In genomic region chr13:44232716-44233051, GRCm38 (mm10) we compare ENCODE assay signal across 12 mouse cellular contexts.
A peak's percentile ranks its signal among the peaks of the same experiment; 100 is the strongest.
DNase-seq lines count a peak whose midpoint lies in the region; ATAC-seq lines count a peak whose summit lies in the region.
"Had no signal": no experiment of that assay in that cellular context is flagged by ENCODE, and none has a peak within 500 bp of the region (broad histone marks: within the 10 kb centered on the region; RNA-seq: fewer than 3 reads in every experiment).

No protein-coding gene starts in this region.

- 76% methylated on average over 6 of the region's 6 CpGs for WGBS in neural tube, embryonic 13.5 days
- WGBS in limb, embryonic 11.5 days, result 73% methylated on average over 6 of the region's 6 CpGs

- H3K27me3 ChIP-seq in neural tube, embryonic 13.5 days, result no peaks in the 10 kb centered on the region; the same call in 1 of the 2 replicates
- no peaks in the 10 kb centered on the region for H3K27me3 ChIP-seq in limb, embryonic 11.5 days (ENCODE audit: control insufficient read depth, insufficient read depth, low read length)

- H3K4me1 ChIP-seq in neural tube, embryonic 13.5 days (replicated peaks), result peaks cover 41% of the 10 kb centered on the region
- H3K4me1 ChIP-seq in limb, embryonic 11.5 days (ENCODE audit: control insufficient read depth, insufficient read depth, low read length), result peaks cover 45% of the 10 kb centered on the region

- peak; percentile 50 for DNase-seq in embryo, embryonic 10 days (ENCODE audit: low spot score)
- no peak for DNase-seq in embryo, embryonic 11 days
- no peak for DNase-seq in neural tube, embryonic 10.5 days (ENCODE audit: extremely low spot score, low spot score)
- DNase-seq in limb, embryonic 11.5 days (ENCODE audit: low spot score), result no peak
- DNase-seq in thymus, postnatal 25 days, result no peak
- no peak for DNase-seq in yolk sac, embryonic 10.5 days (ENCODE audit: low spot score)
- DNase-seq in urinary bladder, postnatal 14 days (ENCODE audit: low spot score), result no peak
- DNase-seq: cerebellum, adult 8-10 months; kidney, adult 9 months; thymus, adult 2 months had no signal

- ATAC-seq in neural tube, embryonic 13.5 days (ENCODE audit: low read depth), result no peak
- ATAC-seq in limb, embryonic 11.5 days (ENCODE audit: insufficient number of reproducible peaks, low FRiP score, low TSS enrichment, low read depth), result no peak

- H3K36me3 ChIP-seq in neural tube, embryonic 13.5 days, result no peaks in the 10 kb centered on the region
- H3K36me3 ChIP-seq in limb, embryonic 11.5 days (ENCODE audit: control insufficient read depth, insufficient read depth, low read length), result no peaks in the 10 kb centered on the region

- peak overlapping the region; percentile 3; the same call in 1 of the 2 replicates for H3K9ac ChIP-seq in neural tube, embryonic 13.5 days
- H3K9ac ChIP-seq in limb, embryonic 11.5 days (ENCODE audit: low read length), result no peak overlapping the region
- H3K9ac ChIP-seq: liver, embryonic 14.5 days had no signal

- H3K4me2 ChIP-seq in neural tube, embryonic 13.5 days, result no peak overlapping the region
- no peak overlapping the region for H3K4me2 ChIP-seq in limb, embryonic 11.5 days (ENCODE audit: low read depth, severe bottlenecking)

- no peak overlapping the region for H3K27ac ChIP-seq in neural tube, embryonic 13.5 days (replicated peaks)
- H3K27ac ChIP-seq in limb, embryonic 11.5 days (replicated peaks; ENCODE audit: low read depth, low read length), result peak overlapping the region; percentile 72
- H3K27ac ChIP-seq: liver, embryonic 14.5 days had no signal

- no peaks in the 10 kb centered on the region for H3K9me3 ChIP-seq in neural tube, embryonic 13.5 days
- H3K9me3 ChIP-seq in limb, embryonic 11.5 days (ENCODE audit: control insufficient read depth, low read length), result no peaks in the 10 kb centered on the region

- H3K4me3 ChIP-seq in neural tube, embryonic 13.5 days, result no peak overlapping the region
- H3K4me3 ChIP-seq in limb, embryonic 11.5 days (ENCODE audit: low read depth, low read length), result no peak overlapping the region
